Mouse (Mus musculus): ENCODE measurements around the gene Glmp.

GRCm38 (mm10) chr3:88296561-88297318 lies 28.1 kb upstream of the Glmp start, which contains the start of the genes Tsacc and Cct3:
- TF ChIP-seq CTCF (IDR thresholded peaks at IDR 0.05; ENCODE audit: low read depth, low read length) (0 out of 2 replicates have a peak, but pooled peaks have one; percentile 12), POLR2A (IDR thresholded peaks at IDR 0.05; ENCODE audit: extremely low read depth, insufficient read depth, low read length) (peak; percentile 67)

Data from liver, adult 2 months (tissue).